Mouse (Mus musculus): ENCODE data around the gene Csf1. TPM values are rescaled to one million over a fixed set of nuclear protein-coding genes. Genes with fewer than 3 reads are reported as not detected.
A peak's percentile ranks its signal among the peaks of the same experiment; 100 is the strongest.

The Csf1 gene
- polyA plus RNA-seq, 1 experiment from 2014 or later: 14.7 TPM

- peaks cover 18% of the 10 kb centered on the region for H3K36me3 ChIP-seq (ENCODE audit: control insufficient read depth, insufficient read depth, low read length)
- DNase-seq (ENCODE audit: low spot score): no peak
- no peaks in the 10 kb centered on the region for H3K4me1 ChIP-seq (replicated peaks; ENCODE audit: control insufficient read depth, insufficient read depth)
- H3K4me3 ChIP-seq (ENCODE audit: low read depth, low read length): no peak overlapping the region
- H3K27me3 ChIP-seq (ENCODE audit: control insufficient read depth, insufficient read depth, low read length): no peaks in the 10 kb centered on the region
- no peak overlapping the region for H3K27ac ChIP-seq (replicated peaks)
- H3K9ac ChIP-seq (ENCODE audit: low read length): no peak overlapping the region
- TF ChIP-seq EP300 (optimal IDR thresholded peaks at IDR 0.05) (no peak), CTCF (IDR thresholded peaks at IDR 0.05; ENCODE audit: low read depth) (no peak)
- H3K4me2 ChIP-seq (replicated peaks; ENCODE audit: low read depth): no peak overlapping the region
- 58% methylated on average over 3 of the region's 3 CpGs for WGBS
- ATAC-seq (ENCODE audit: low FRiP score, low TSS enrichment): no peak
- no peaks in the 10 kb centered on the region for H3K9me3 ChIP-seq (ENCODE audit: control insufficient read depth, low read length)
These were observed 8.7 kb downstream of the Csf1 start for GRCm38 (mm10) chr3:107751607-107752006.

- Histone ChIP-seq H3K4me3 (ENCODE audit: low read depth, low read length) (no peak overlapping the region), H3K36me3 (ENCODE audit: control insufficient read depth, insufficient read depth, low read length) (peaks cover 24% of the 10 kb centered on the region), H3K4me1 (replicated peaks; ENCODE audit: control insufficient read depth, insufficient read depth) (no peaks in the 10 kb centered on the region), H3K27ac (replicated peaks) (no peak overlapping the region), H3K9me3 (ENCODE audit: control insufficient read depth, low read length) (no peaks in the 10 kb centered on the region), H3K9ac (ENCODE audit: low read length) (no peak overlapping the region), H3K4me2 (replicated peaks; ENCODE audit: low read depth) (no peak overlapping the region), H3K27me3 (ENCODE audit: control insufficient read depth, insufficient read depth, low read length) (no peaks in the 10 kb centered on the region)
- WGBS: 65% methylated on average over 9 of the region's 9 CpGs
- DNase-seq (ENCODE audit: low spot score): no peak
- ATAC-seq (ENCODE audit: low FRiP score, low TSS enrichment): 0 out of 2 replicates have a peak, but pooled peaks have one; percentile 10
- TF ChIP-seq CTCF (IDR thresholded peaks at IDR 0.05; ENCODE audit: low read depth) (no peak), EP300 (optimal IDR thresholded peaks at IDR 0.05) (no peak)
These were observed 9.3 kb downstream of the Csf1 start for GRCm38 (mm10) chr3:107750775-107751540.

- H3K9me3 ChIP-seq (ENCODE audit: control insufficient read depth, low read length): no peaks in the 10 kb centered on the region
- H3K27ac ChIP-seq (replicated peaks): no peak overlapping the region
- no peak overlapping the region for H3K4me3 ChIP-seq (ENCODE audit: low read depth, low read length)
- DNase-seq (ENCODE audit: low spot score) (no peak), ATAC-seq (ENCODE audit: low FRiP score, low TSS enrichment) (no peak)
- no peak overlapping the region for H3K9ac ChIP-seq (ENCODE audit: low read length)
- WGBS: 66% methylated on average over 4 of the region's 4 CpGs
- H3K4me1 ChIP-seq (replicated peaks; ENCODE audit: control insufficient read depth, insufficient read depth): no peaks in the 10 kb centered on the region
- peaks cover 24% of the 10 kb centered on the region for H3K36me3 ChIP-seq (ENCODE audit: control insufficient read depth, insufficient read depth, low read length)
- TF ChIP-seq EP300 (optimal IDR thresholded peaks at IDR 0.05): no peak
- TF ChIP-seq CTCF (IDR thresholded peaks at IDR 0.05; ENCODE audit: low read depth): no peak
- H3K4me2 ChIP-seq (replicated peaks; ENCODE audit: low read depth): no peak overlapping the region
- H3K27me3 ChIP-seq (ENCODE audit: control insufficient read depth, insufficient read depth, low read length): no peaks in the 10 kb centered on the region
These were observed 10.8 kb downstream of the Csf1 start for GRCm38 (mm10) chr3:107749446-107749845.

GRCm38 (mm10) chr3:107748260-107748955 is 11.9 kb downstream of the Csf1 start:
- Histone ChIP-seq H3K27me3 (ENCODE audit: control insufficient read depth, insufficient read depth, low read length) (no peaks in the 10 kb centered on the region), H3K4me2 (replicated peaks; ENCODE audit: low read depth) (no peak overlapping the region), H3K9me3 (ENCODE audit: control insufficient read depth, low read length) (no peaks in the 10 kb centered on the region), H3K27ac (replicated peaks) (no peak overlapping the region), H3K36me3 (ENCODE audit: control insufficient read depth, insufficient read depth, low read length) (peaks cover 20% of the 10 kb centered on the region), H3K4me3 (ENCODE audit: low read depth, low read length) (no peak overlapping the region), H3K4me1 (replicated peaks; ENCODE audit: control insufficient read depth, insufficient read depth) (no peaks in the 10 kb centered on the region), H3K9ac (ENCODE audit: low read length) (no peak overlapping the region)
- ATAC-seq (ENCODE audit: low FRiP score, low TSS enrichment): no peak
- DNase-seq (ENCODE audit: low spot score): no peak
- TF ChIP-seq CTCF (IDR thresholded peaks at IDR 0.05; ENCODE audit: low read depth) (peak; percentile 61), EP300 (optimal IDR thresholded peaks at IDR 0.05) (no peak)
- 85% methylated on average over 14 of the region's 14 CpGs for WGBS

- H3K27me3 ChIP-seq (ENCODE audit: control insufficient read depth, insufficient read depth, low read length): no peaks in the 10 kb centered on the region
- H3K4me2 ChIP-seq (replicated peaks; ENCODE audit: low read depth): no peak overlapping the region
- TF ChIP-seq CTCF (IDR thresholded peaks at IDR 0.05; ENCODE audit: low read depth): no peak
- no peak for TF ChIP-seq EP300 (optimal IDR thresholded peaks at IDR 0.05)
- H3K36me3 ChIP-seq (ENCODE audit: control insufficient read depth, insufficient read depth, low read length): peaks cover 27% of the 10 kb centered on the region
- no peak overlapping the region for H3K27ac ChIP-seq (replicated peaks)
- no peak overlapping the region for H3K4me3 ChIP-seq (ENCODE audit: low read depth, low read length)
- DNase-seq (ENCODE audit: low spot score): no peak
- H3K9me3 ChIP-seq (ENCODE audit: control insufficient read depth, low read length): no peaks in the 10 kb centered on the region
- ATAC-seq (ENCODE audit: low FRiP score, low TSS enrichment): no peak
- H3K4me1 ChIP-seq (replicated peaks; ENCODE audit: control insufficient read depth, insufficient read depth): peaks cover 4% of the 10 kb centered on the region
- no peak overlapping the region for H3K9ac ChIP-seq (ENCODE audit: low read length)
- WGBS: 92% methylated on average over 3 of the region's 3 CpGs
These were observed 14.2 kb downstream of the Csf1 start for GRCm38 (mm10) chr3:107746026-107746425.

- Histone ChIP-seq H3K4me3 (ENCODE audit: low read depth, low read length) (no peak overlapping the region), H3K27me3 (ENCODE audit: control insufficient read depth, insufficient read depth, low read length) (no peaks in the 10 kb centered on the region), H3K4me1 (replicated peaks; ENCODE audit: control insufficient read depth, insufficient read depth) (peaks cover 12% of the 10 kb centered on the region), H3K9me3 (ENCODE audit: control insufficient read depth, low read length) (no peaks in the 10 kb centered on the region), H3K4me2 (replicated peaks; ENCODE audit: low read depth) (no peak overlapping the region), H3K9ac (ENCODE audit: low read length) (no peak overlapping the region), H3K36me3 (ENCODE audit: control insufficient read depth, insufficient read depth, low read length) (peaks cover 25% of the 10 kb centered on the region), H3K27ac (replicated peaks) (no peak overlapping the region)
- DNase-seq (ENCODE audit: low spot score) (no peak), ATAC-seq (ENCODE audit: low FRiP score, low TSS enrichment) (no peak)
- 61% methylated on average over 1 of the region's 1 CpGs for WGBS
- no peak for TF ChIP-seq EP300 (optimal IDR thresholded peaks at IDR 0.05)
- TF ChIP-seq CTCF (IDR thresholded peaks at IDR 0.05; ENCODE audit: low read depth): no peak
These were observed 16.6 kb downstream of the Csf1 start for GRCm38 (mm10) chr3:107743650-107744049.
